Mouse (Mus musculus): ENCODE results near the gene Qk. TPM values are rescaled to one million over a fixed set of nuclear protein-coding genes. Genes with fewer than 3 reads are reported as not detected.

The Qk gene
- total RNA-seq, 2 experiments from 2014 or later = 588 to 671 TPM

DNA sequence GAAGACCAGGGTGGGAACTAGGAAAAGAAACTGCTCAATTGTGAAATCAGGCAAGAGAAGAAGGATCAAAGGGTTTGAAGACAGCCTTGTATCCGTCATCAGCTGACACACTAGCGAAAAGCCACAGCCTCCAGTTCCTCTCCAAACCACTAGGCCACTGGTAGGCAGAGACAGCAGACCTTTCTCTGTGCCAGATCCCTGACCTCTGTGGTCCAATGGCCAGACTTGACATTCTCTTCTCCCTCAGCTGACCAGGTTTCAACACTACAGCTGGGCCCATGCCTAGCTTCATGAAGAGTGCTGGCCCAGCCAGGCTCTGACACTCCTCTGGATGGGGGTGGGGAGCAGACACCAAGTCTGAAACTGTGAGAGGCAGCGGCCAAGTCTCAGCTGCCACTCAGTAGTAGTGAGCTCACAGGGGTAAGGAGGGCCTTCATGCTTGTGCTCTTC, 7.0 kb upstream of the Qk start:
- peak; percentile 79 for DNase-seq

DNA sequence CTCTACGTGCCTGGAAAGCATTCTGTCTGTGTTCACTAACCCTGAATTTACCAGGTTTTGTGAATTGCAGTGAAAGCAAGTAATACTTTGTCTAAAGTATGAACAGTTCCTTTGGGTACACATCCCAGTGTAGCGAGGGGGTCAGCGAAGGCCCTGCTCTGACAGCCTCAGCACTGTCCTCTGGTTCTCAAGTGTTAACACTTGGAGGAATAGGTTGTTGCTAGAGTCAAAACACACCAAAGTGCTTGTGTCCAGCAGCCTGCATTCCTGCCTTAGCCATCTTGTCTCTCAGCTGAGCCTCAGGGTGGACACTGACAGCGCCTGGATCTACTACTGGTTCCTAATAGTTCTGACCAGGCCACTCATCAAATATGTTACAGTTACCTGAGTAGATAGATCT, 6.3 kb upstream of the Qk start:
- DNase-seq = no peak

DNA sequence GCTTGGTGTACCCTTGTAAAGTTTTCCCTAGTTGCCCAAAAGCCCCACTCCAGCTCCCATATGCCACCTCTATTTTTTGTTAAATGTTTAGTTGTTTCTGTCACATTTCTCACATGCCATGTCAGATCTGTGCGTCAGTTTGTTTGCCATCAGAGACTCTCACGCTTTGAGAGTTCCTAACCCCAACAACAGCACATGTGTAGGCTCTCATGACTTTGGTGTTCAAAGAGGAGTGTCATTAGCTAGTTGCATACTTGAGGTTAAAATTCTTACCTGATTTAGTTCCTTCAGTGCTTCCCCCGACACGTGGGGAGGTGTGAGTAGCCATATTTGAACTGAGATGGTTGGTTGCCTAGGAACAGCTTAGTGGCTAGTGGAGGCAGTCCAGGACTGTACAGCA, 2.1 kb upstream of the Qk start:
- DNase-seq = no peak

DNA sequence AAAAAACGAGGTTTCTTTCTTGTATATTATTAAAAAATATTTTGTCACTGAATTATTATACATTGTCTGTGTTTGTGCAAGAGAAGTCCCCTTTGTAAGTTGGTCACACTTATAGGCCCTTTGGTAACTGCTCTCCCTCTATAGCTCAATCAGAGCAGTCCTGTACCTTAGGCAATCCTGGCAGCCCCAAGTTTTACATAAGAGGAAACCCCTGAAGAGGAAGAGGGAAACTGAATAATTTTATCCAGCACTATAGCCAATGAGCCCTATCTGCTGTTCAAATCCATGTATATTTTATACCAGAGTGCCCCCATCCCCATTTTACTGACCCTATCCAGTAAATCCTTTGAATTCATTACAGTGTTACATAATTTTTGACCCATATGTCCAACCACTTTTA, 1.4 kb upstream of the Qk start:
- DNase-seq = no peak

DNA sequence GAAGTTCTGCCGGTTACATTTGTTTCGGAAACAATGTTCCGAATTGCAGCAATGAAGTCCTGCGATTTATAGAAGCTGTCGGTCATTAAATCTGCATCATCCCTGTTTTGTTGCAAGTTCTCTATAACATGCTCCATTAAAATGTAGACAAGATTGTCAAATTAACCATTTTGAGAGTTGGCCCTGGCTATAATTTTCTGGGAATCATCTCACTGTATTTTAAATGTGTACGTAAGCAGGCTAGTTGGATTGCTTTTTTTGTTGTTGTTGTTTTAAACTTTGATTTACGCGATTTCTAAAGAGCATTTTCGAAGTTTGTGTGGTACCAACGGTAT, 769 bp upstream of the Qk start:
- no peak for DNase-seq

DNA sequence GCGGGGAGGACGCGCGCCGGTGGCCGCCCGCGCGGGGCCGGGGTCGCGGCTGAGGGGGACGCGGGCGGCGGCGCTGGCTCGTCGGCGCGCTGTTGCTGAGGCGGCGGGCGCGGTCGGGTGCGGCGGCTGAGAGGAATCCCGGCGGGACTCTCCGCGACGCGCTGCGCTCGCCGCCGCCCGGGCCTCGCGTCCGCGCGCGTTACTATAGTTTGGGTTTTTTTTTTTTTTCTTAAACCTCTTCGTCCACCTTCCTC, 296 bp downstream of the Qk start:
- DNase-seq = no peak

DNA sequence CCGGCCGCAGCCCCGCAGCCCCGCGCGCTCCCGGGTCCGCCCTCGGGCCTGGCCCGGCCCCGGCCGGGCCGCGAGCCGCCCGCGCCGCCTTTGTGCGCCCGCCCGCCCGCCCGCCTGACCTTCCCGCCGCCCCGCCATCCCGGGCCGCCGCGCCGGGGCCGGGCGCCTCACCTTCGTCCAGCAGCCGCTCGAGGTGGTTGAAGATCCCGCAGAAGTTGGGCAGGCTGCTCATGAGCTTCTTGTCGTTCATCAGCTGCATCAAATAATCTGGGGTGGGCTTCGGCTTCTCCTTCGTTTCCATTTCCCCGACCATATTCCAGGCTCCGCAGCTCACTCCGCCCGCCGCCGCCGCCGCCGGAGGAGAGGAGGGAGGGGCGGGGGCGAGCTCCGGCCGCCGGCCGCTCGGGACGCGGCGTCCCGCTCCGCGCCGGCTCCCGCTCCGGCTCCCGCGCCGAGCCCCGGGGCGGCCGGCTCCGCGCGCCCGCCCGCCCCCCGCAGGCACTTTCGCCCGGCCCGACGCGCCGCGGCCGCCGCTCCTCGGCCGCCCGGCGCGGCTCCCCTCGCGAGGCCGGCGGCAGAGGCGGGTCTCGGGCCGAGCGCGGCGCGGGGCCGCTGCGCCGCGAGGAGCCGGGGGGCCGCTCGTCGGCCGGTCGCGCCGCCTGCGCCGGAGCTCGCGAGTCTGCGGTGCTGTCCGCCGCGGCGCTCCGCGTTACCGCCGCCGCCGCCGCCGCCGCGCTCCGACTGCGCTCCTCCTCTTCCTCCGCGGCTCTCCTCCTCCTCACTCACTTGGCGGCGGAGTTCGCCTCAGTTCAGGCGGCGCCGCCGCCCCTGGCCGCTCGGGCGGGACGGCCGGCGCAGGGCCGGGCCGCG, 858 bp downstream of the Qk start:
- DNase-seq = peak; percentile 82

DNA sequence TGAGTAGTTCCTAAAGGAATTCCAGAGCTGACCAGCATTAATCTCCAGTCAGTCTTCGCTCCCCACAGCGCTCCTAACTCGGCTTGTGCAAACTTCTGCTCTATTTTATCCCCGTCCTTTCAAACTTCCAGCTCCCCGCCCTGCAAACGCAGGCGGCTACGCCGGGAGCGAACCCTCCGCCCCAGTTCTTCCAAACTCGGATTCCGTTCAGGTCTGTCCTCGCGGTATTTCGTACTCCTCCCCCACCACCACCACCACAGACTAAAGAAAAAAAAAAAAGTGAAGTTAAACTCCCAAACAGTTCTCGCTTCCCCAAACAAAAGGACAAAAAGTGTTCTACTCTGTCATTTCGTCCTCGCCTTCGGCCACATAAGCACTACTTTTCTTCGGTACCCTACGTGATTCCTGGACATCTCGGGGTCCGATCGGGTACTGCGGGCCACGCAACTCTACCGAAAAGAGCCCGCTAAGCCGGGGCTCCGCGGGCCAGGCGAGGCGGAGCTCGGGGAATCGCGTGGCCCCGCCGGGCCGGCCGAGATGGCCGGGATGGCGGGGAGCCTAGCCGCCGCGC, 1.6 kb downstream of the Qk start:
- peak; percentile 74 for DNase-seq

DNA sequence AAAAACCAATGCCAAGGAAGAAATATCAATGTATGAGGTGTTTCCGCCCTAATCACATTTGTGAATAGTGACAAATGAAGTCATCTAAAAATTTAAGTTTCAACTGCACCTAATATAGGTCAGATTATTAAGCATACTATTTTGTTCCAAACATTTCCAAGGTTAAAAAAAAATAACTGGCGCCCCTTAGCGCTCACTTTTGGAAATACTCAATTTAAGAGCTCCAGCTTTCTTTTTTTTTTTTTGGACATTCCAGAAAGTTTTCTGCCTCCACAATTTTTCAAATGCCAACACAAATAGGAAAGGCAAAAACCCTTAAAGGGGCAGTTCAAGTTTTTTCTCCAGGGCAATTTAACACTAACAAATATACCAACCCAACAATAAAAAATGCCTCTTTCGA, 2.5 kb downstream of the Qk start:
- DNase-seq = peak; percentile 76

DNA sequence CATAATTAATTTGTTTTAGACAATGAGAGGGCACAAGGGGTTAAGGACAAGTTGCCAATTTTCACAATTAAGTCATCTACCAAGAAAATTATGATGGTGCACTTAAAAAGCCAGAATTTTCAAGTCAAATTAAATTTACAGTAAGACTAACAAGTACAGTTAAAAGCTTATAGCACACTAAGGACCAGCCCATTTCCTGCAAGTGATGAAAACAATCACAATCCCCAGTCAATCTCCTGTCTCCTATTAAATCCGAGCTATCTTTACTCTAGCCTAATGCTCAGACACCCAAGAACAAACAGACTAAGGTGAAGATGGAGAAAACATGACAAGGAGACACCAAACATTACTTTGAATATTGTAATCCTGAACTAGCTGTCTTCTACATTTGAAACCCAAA, 3.2 kb downstream of the Qk start:
- no peak for DNase-seq

DNA sequence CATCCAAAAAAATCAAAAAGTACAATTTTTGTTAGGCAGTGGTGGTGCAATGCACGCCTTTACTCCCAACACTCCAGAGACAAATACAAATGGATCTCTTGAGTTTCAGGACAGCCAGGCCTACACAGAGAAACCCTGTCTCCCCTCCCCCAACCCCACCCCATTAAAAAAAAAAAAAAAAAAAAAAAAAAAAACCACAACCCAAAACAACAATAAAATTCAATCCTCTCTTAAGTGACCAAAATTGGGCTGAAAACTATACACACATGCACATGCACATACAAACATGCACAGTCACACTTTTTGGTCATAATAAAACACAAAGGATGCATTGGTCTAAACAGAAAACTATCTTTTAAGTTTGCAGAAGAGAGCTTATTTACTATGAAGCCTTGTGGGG, 9.6 kb downstream of the Qk start:
- DNase-seq = no peak

DNA sequence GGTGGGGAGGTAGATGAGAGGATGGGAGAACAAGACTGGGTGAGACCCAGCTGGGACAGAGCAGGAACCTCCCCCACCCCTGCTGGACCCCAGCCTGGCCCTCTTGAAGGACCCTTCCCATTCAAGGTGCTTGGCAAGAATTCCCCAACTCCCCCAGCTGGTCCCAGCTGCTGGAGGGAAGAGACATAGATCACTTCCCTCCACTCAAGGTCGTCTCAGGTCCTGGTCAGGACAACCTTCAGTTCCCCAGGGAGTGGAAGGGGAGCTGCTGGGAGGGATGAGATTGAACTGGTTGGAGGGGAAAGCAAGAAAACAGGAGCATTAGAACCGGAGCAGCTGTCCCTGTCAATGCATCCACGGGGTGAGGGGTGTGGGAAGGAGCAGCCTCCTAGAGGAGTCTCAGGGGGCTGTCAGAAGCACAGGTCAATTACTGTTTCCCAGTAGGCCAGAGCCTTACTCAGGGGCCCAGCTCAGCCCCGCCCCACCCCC, 10.5 kb downstream of the Qk start:
- DNase-seq = peak; percentile 40

DNA sequence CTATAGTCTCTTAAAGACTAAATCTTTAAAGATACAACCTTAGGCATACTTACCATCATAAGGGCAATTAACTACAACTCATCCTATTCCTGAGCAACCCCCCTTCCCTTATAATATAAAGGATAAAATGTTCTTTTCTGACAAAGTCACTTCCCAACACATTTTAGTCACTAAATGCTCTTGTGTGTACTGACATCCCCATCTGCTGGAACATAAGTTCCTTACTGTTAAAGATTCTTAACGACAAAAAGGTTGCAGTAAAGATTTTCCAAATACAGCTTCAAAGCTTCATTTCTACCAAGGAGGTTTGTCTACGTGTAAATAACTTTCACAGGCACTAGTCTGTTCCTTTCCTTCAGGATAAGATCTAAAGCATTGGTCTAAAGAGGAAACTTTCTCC, 13.2 kb downstream of the Qk start:
- DNase-seq = no peak

DNA sequence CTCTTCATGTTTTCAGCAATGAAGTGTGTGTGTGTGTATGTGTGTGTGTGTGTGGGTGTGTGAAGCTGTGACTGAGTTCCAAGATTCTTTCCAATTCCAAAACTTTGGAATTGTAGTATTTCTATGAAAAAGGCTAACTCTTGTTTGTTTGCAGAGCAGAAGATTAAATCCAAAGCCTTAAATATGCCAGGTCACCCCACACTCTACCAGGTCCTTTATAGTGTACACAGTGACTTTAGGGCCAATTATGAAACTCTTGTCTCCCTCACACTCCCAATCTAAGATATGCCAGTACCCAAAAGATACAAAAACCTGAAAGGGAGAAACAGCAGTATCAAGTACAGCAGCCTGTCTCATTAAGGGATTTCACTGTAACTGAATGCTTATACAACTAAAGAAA, 15.7 kb downstream of the Qk start:
- no peak for DNase-seq

DNA sequence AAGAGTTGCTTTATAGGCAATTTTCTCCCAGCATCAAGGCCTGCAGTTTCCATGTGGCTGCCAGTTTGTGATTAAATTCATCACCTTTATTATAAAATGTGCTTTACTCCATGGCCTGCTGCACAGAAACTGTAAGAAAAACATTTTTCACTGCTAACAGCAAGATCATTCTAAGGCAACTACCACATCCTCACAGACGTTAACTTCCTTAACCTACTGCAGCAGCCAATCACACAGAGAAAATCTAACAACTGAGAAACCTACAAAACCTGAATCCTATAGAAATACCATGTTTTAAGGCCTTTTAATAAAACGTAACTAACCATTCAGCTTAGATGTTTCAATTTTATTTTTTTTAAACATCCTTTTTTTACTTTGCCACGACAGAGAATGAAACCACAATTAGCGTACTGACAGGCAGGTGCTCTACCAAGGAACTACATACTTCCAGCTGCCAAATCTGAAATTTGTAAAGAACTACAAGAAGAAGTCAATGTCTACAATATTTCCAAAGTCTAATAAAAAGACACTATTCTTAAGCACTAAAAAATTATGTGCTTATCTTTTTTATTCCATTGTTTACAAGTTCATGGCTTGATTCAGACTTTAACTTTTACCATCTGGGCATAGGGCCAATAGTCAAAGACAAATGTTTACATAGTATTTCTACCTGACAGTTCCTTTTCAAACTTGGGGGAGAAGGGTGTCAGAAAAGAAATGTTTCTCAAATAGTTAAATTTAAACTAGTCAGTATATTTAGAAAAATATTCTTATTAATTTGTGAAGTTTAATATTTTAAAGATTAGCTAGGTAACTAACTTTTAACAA, 18.5 kb downstream of the Qk start:
- no peak for DNase-seq

DNA sequence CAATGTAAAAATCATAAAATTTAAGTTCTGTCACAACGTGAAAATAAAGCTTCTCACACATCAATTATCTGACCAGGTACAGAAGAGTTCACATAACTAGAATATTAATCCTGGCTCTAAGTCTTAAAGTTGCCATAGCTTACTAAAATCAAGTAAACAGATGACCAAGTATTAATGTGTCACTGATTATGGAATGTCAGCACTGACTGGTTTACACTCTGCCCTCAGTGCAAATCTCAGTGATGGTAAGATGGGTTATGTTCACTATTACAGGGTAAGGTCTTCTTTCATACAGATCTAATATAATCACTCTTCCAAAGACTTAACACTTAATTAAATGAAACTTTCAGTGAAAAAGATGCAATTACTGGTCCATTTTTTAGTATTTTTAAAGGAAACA, 20.3 kb downstream of the Qk start:
- DNase-seq = no peak

DNA sequence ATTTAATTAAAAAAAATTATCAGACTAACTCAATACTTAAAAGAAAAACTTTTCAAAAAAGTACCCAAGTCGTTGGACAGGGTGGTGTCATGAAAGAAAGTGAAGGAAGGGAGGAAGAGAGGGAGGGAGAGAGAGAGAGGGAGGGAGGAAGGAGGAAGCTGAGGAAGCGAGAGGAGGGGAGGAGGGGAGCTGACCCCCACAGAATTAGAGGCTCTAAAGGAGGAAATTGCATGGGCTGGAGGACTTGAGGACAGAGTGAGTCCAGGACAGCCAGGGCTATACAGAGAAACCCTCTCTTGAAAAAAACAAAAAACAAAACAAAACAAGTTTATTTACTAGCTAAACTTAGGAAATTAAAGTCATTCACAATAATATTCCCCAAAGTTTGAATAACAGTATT, 27.1 kb downstream of the Qk start:
- no peak for DNase-seq

DNA sequence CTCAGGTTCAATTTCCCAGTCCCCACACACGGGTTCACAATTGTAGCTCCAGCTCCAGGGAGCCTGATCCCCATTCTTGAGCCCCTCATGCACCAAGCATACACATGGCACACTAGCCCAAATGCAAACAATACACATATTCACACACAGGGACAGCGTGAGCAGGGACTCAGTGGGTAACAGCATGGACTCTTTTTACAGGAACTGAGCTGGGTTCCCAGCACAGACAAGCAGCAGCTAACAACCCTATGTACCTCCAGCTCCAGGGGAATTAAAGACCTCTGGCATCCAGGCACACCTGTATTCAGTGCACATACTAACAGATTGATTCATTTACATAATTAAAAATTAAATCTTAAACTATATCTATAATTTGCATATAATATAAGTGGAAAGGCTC, 34.9 kb downstream of the Qk start:
- DNase-seq = no peak

DNA sequence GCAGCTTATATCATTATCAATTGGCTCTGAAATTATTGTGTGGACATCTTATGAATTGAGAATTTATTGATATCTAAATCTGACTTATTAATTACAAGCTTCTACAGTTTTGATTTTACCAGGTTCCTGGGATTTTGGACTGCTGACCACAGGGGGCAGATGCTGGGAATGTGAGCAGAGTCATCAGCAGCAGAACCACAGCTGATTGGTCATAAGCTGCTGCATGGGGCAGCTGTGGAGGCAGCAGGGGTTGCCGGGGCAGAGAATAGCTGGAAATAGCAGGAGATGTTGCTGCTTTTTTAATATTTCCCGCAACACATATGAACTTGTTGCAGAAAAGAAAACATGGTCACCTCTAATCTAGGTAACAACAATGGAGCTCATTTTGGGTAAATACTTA, 40.1 kb downstream of the Qk start:
- DNase-seq = no peak

DNA sequence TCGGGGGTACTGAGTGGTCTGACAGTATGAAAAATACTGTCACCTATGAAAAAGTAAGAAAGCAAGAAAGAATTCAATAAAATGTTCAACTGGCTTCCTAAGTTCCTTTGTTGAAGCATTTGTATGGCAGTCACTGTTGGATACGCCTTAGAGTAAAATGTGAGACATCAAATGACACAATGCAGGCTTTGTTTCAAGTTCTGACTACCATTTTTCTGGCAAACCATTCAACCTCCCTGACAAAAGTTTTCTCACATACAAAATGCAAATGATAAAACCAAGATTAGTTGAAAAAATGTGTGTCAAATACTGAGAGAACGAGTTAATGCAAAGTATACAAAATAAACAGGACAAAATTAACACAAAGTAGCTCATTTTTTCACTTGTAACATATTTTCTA, 50.1 kb downstream of the Qk start:
- no peak for DNase-seq

DNA sequence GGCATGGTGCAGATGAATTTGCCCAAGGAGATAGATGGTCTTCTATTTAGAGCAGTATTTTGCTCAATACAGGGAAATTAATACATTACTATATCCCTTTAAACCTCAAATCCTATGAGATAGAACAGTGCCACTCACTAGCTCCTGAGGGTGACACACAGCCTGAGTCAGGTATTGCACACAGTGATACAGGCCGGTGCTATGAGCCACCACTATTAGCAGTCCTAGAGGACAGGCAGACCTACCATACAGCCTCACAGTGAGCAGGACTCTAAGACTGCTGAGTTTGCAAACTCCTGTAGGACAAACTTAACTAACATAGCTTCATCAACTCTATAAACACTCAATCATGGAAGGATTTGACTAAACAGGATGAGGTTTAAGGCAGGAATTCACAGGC, 51.2 kb downstream of the Qk start:
- DNase-seq = no peak

DNA sequence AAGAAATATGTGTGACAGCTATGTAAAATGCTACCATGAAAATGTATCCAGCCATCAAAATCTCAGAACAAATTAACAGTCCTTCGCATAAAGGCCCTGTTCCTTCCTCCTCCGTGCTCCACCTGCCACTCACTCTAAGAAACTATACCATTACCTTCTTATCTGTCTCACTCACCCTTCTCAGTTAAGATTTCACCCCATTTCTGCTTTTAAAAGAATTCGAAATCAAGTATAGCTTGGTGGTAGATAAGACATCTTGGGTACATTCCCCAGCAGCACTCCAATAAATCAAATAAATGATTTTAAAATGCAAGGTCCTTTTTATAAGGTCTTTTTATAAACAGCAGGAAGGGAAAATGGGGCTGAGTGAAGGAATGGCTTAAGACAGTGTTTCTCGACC, 53.4 kb downstream of the Qk start:
- no peak for DNase-seq

DNA sequence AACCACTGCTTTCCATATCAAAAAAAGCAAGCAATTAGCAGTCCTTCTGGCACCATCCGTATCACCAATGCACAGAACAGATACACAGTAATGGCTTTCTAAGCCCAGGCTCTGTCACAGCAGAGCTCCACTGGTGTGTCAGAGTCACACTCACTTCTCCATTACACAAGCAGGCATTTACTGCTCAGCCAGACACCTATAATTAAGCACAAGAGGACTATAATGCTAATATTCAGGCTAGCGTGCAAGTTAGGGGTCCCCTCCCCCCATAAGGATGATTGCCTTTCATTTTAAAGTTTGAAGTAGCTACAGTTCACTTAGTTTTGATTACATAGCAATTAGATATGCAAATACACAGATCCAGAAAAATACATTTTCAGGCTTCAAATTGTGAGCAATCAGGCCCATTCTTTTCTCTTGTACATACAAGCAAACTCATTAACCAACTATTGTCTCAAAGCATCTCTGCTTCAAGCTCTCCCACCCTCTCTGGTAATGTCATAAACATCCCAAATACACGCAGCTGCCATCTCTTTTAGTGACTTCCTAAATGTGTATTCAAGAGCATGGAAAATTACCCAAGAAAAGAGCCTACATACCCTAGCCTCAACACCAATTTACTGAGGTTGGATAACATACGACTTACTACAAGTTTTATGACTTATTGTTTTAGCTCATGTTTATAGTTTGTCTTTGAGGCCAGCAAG, 68.2 kb downstream of the Qk start:
- DNase-seq = no peak

Measured in heart, postnatal 4 days (tissue).